Mouse (Mus musculus): ENCODE results near the gene Hectd1. TPM values are rescaled to one million over a fixed set of nuclear protein-coding genes. Genes with fewer than 3 reads are reported as not detected.

Gene Hectd1
- polyA plus RNA-seq, 1 experiment from 2014 or later = 44.9 TPM

DNA sequence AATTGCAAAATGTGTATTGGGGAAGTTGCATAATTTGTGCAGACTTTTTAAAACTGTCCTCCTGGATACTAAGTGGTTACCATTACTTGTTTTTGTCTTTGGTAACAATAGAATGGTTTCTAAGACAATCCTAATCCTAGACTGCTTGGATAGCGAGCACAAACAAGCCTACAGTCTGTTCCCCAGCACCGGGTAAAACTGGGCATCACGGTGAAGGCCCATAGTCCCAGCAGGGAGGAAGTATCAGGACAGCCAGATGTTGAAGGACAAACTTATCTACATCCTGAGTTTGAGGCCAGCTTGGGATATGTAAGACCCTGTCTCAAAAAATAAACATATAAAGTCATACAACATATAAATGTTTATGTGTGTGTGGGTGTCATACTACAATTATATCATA lies 5.9 kb upstream of the Hectd1 start:
- WGBS = 59% methylated on average over 3 of the region's 3 CpGs
- H3K36me3 ChIP-seq (replicated peaks) = no peaks in the 10 kb centered on the region
- no peak overlapping the region for H3K4me3 ChIP-seq (replicated peaks)
- no peak overlapping the region for H3K4me2 ChIP-seq
- H3K9ac ChIP-seq = no peak overlapping the region
- no peak overlapping the region for H3K27ac ChIP-seq
- 0 out of 2 replicates have a peak, but pooled peaks cover 2% of the 10 kb centered on the region for H3K27me3 ChIP-seq
- no peak for ATAC-seq (ENCODE audit: low FRiP score)
- H3K4me1 ChIP-seq = peaks cover 2% of the 10 kb centered on the region
- no peaks in the 10 kb centered on the region for H3K9me3 ChIP-seq

- Histone ChIP-seq H3K4me1 (peaks cover 20% of the 10 kb centered on the region), H3K36me3 (replicated peaks) (no peaks in the 10 kb centered on the region), H3K4me3 (replicated peaks) (no peak overlapping the region), H3K9ac (no peak overlapping the region), H3K9me3 (no peaks in the 10 kb centered on the region), H3K4me2 (no peak overlapping the region), H3K27ac (no peak overlapping the region), H3K27me3 (0 out of 2 replicates have a peak, but pooled peaks cover 2% of the 10 kb centered on the region)
- ATAC-seq (ENCODE audit: low FRiP score) = no peak
- 76% methylated on average over 13 of the region's 13 CpGs for WGBS
These were observed 2.6 kb upstream of the Hectd1 start for GRCm38 (mm10) chr12:51831931-51832330.

GRCm38 (mm10) chr12:51831296-51831695 lies 2.0 kb upstream of the Hectd1 start:
- 93% methylated on average over 3 of the region's 3 CpGs for WGBS
- 0 out of 2 replicates have a peak, but pooled peaks cover 2% of the 10 kb centered on the region for H3K27me3 ChIP-seq
- no peaks in the 10 kb centered on the region for H3K36me3 ChIP-seq (replicated peaks)
- no peak overlapping the region for H3K27ac ChIP-seq
- no peaks in the 10 kb centered on the region for H3K9me3 ChIP-seq
- H3K4me2 ChIP-seq = no peak overlapping the region
- H3K4me1 ChIP-seq = peaks cover 20% of the 10 kb centered on the region
- ATAC-seq (ENCODE audit: low FRiP score) = no peak
- no peak overlapping the region for H3K9ac ChIP-seq
- no peak overlapping the region for H3K4me3 ChIP-seq (replicated peaks)

- Histone ChIP-seq H3K36me3 (replicated peaks) (0 out of 2 replicates have a peak, but pooled peaks cover 3% of the 10 kb centered on the region), H3K27ac (no peak overlapping the region), H3K4me3 (replicated peaks) (peak overlapping the region; percentile 95; the same call in 1 of the 2 replicates), H3K4me2 (peak overlapping the region; percentile 68), H3K4me1 (peaks cover 20% of the 10 kb centered on the region), H3K27me3 (0 out of 2 replicates have a peak, but pooled peaks cover 2% of the 10 kb centered on the region), H3K9ac (no peak overlapping the region), H3K9me3 (no peaks in the 10 kb centered on the region)
- no peak for ATAC-seq (ENCODE audit: low FRiP score)
- 82% methylated on average over 1 of the region's 1 CpGs for WGBS
These were observed 1.3 kb upstream of the Hectd1 start for GRCm38 (mm10) chr12:51830671-51831070.

- peak overlapping the region; percentile 68 for H3K4me2 ChIP-seq
- H3K9ac ChIP-seq = peak overlapping the region; percentile 97
- H3K4me3 ChIP-seq (replicated peaks) = peak overlapping the region; percentile 95
- H3K9me3 ChIP-seq = no peaks in the 10 kb centered on the region
- ATAC-seq (ENCODE audit: low FRiP score) = peak; percentile 5; the same call in 1 of the 2 replicates
- H3K36me3 ChIP-seq (replicated peaks) = peaks cover 8% of the 10 kb centered on the region
- WGBS = 2% methylated on average over 12 of the region's 12 CpGs
- H3K4me1 ChIP-seq = peaks cover 20% of the 10 kb centered on the region
- 0 out of 2 replicates have a peak, but pooled peaks cover 2% of the 10 kb centered on the region for H3K27me3 ChIP-seq
- H3K27ac ChIP-seq = peak overlapping the region; percentile 99
These were observed 704 bp upstream of the Hectd1 start for GRCm38 (mm10) chr12:51830077-51830402.

- H3K4me3 ChIP-seq (replicated peaks) = peak overlapping the region; percentile 95
- peaks cover 20% of the 10 kb centered on the region for H3K4me1 ChIP-seq
- H3K9me3 ChIP-seq = no peaks in the 10 kb centered on the region
- H3K36me3 ChIP-seq (replicated peaks) = peaks cover 18% of the 10 kb centered on the region
- H3K27me3 ChIP-seq = 0 out of 2 replicates have a peak, but pooled peaks cover 2% of the 10 kb centered on the region
- H3K27ac ChIP-seq = peak overlapping the region; percentile 99
- H3K4me2 ChIP-seq = peak overlapping the region; percentile 68
- WGBS = under 1% methylated on average over 65 of the region's 66 CpGs
- peak overlapping the region; percentile 97 for H3K9ac ChIP-seq
- ATAC-seq (ENCODE audit: low FRiP score) = peak; percentile 18; the same call in 1 of the 2 replicates
These were observed 533 bp downstream of the Hectd1 start for GRCm38 (mm10) chr12:51828716-51829289.

DNA sequence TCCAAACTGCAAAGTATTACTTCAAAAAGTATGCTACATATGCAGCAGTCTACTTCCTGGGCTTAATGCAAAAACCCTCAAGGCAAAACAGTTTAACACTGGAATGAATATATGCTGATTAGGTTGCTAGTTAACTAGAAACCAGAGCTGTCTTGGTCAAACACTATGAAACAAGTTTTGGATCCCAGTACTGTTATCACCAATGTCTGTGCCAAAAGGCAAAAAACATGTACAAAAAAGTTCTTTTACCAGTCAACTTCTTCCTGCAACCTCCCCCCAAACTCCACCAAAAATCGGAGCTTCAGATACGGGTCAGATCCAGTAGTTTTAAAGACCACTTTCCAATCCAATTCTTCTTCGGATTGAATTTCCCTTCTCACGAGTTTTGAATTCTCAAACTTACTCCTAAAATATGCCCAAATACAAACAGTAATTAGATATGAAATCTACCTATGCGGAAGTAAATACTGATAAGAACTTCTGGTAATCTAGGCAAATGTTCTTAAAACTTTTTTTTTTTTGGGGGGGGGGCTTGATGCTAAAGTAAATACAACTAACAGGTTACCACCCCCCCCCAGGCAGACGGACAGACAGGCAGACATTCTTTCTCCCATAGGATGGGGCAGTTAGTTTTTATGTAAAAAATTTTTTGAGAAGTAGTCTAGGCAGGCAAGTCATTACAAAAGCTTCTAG lies 1.2 kb downstream of the Hectd1 start:
- Histone ChIP-seq H3K9ac (peak overlapping the region; percentile 97), H3K4me2 (peak overlapping the region; percentile 68), H3K27ac (peak overlapping the region; percentile 99), H3K36me3 (replicated peaks) (peaks cover 18% of the 10 kb centered on the region), H3K4me1 (peaks cover 23% of the 10 kb centered on the region), H3K9me3 (no peaks in the 10 kb centered on the region), H3K27me3 (0 out of 2 replicates have a peak, but pooled peaks cover 2% of the 10 kb centered on the region), H3K4me3 (replicated peaks) (peak overlapping the region; percentile 95)
- 31% methylated on average over 6 of the region's 6 CpGs for WGBS
- no peak for ATAC-seq (ENCODE audit: low FRiP score)

DNA sequence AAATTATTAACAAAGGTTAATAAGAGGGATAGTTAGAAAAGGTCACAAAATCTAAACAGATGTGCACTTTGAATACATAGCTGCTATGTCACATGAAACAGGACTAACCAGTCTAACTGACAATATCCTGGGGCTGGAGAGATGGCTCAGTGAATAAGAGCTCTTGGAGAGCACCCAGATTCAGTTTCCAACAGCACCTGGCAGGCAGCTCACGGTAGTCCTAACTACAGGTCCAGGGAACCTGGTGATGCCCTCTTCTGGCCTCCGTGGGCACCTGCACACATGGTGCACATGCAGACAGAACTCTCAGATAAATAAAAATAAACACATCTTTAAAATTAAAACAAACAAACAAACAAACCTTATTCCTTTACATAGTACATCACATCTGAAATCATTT lies 4.0 kb downstream of the Hectd1 start:
- Histone ChIP-seq H3K27me3 (no peaks in the 10 kb centered on the region), H3K4me1 (peaks cover 22% of the 10 kb centered on the region), H3K36me3 (replicated peaks) (peaks cover 18% of the 10 kb centered on the region), H3K4me3 (replicated peaks) (no peak overlapping the region), H3K27ac (no peak overlapping the region), H3K4me2 (no peak overlapping the region), H3K9ac (no peak overlapping the region), H3K9me3 (no peaks in the 10 kb centered on the region)
- ATAC-seq (ENCODE audit: low FRiP score) = no peak
- WGBS = 81% methylated on average over 2 of the region's 2 CpGs

GRCm38 (mm10) chr12:51823311-51823710 lies 6.0 kb downstream of the Hectd1 start:
- no peak overlapping the region for H3K4me3 ChIP-seq (replicated peaks)
- peaks cover 15% of the 10 kb centered on the region for H3K4me1 ChIP-seq
- H3K9me3 ChIP-seq = no peaks in the 10 kb centered on the region
- no peak for ATAC-seq (ENCODE audit: low FRiP score)
- no peaks in the 10 kb centered on the region for H3K27me3 ChIP-seq
- H3K27ac ChIP-seq = no peak overlapping the region
- 85% methylated on average over 5 of the region's 5 CpGs for WGBS
- H3K4me2 ChIP-seq = no peak overlapping the region
- no peak overlapping the region for H3K9ac ChIP-seq
- peaks cover 18% of the 10 kb centered on the region for H3K36me3 ChIP-seq (replicated peaks)

DNA sequence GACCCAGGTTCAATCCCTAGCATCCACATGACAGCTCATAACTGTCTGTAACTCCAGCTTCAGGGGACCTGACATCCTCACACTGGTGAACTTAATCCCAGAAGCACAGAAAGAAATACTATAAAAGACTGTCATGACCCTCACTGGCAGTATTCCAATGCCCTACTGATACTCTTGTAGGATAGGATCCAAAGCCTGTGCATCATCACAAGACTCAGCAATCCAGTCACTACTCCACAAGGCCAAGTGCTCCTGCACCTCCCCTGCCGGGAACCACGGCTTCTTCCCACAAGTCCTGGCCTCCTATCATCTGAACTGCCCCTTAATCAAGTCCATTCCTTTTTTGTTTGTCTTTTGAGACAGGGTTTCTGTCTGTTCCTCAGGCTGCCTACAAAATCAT lies 6.5 kb downstream of the Hectd1 start:
- Histone ChIP-seq H3K27me3 (no peaks in the 10 kb centered on the region), H3K4me1 (peaks cover 12% of the 10 kb centered on the region), H3K4me2 (no peak overlapping the region), H3K9ac (no peak overlapping the region), H3K4me3 (replicated peaks) (no peak overlapping the region), H3K36me3 (replicated peaks) (peaks cover 18% of the 10 kb centered on the region), H3K27ac (no peak overlapping the region), H3K9me3 (no peaks in the 10 kb centered on the region)
- no peak for ATAC-seq (ENCODE audit: low FRiP score)
- WGBS = 88% methylated on average over 2 of the region's 2 CpGs

DNA sequence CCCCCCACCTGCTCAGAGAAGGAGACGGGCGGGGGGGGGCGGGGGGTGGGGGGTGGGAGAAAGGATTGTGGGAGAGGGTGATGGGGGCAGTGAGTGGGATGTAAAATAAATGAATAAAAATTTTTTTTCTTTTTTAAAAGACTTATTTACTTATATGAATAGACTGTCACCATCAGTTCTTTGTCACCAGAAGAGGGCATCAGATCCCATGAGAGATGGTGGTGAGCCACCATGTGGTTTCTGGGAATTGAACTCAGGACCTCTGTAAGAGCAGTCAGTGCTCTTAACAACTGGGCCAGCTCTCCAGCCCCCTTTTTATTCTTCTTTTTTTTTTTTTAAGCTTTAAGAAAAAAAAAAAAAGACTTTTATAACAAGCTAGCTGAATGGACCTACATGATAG lies 7.1 kb downstream of the Hectd1 start:
- Histone ChIP-seq H3K27me3 (no peaks in the 10 kb centered on the region), H3K9ac (no peak overlapping the region), H3K27ac (no peak overlapping the region), H3K4me2 (no peak overlapping the region), H3K36me3 (replicated peaks) (peaks cover 18% of the 10 kb centered on the region), H3K9me3 (no peaks in the 10 kb centered on the region), H3K4me1 (peaks cover 5% of the 10 kb centered on the region), H3K4me3 (replicated peaks) (no peak overlapping the region)
- 90% methylated on average over 2 of the region's 3 CpGs for whole genome bisulfite sequencing
- ATAC-seq (ENCODE audit: low FRiP score) = no peak

GRCm38 (mm10) chr12:51821256-51821655 lies 8.1 kb downstream of the Hectd1 start:
- no peak overlapping the region for H3K4me2 ChIP-seq
- H3K27ac ChIP-seq = no peak overlapping the region
- 71% methylated on average over 2 of the region's 2 CpGs for WGBS
- H3K4me1 ChIP-seq = peaks cover 2% of the 10 kb centered on the region; the same call in 1 of the 2 replicates
- no peak overlapping the region for H3K9ac ChIP-seq
- no peaks in the 10 kb centered on the region for H3K9me3 ChIP-seq
- H3K27me3 ChIP-seq = no peaks in the 10 kb centered on the region
- no peak overlapping the region for H3K4me3 ChIP-seq (replicated peaks)
- ATAC-seq (ENCODE audit: low FRiP score) = no peak
- peaks cover 18% of the 10 kb centered on the region for H3K36me3 ChIP-seq (replicated peaks)
